Mouse (Mus musculus): ENCODE results near the gene Pigg. TPM values are rescaled to one million over a fixed set of nuclear protein-coding genes. Genes with fewer than 3 reads are reported as not detected.

Gene Pigg
- 11.9 TPM for polyA plus RNA-seq (2014; fragmentation: Illumina TruSeq; extraction: RNeasy Lipid Tissue Mini Kit (QIAGEN cat#74804); ENCODE audit: low read depth, low replicate concordance)

GRCm38 (mm10) chr5:108312224-108313064 lies at the start of gene Pigg:
Pigg (plus strand) TSS chr5:108312609.

GRCm38 (mm10) chr5:108268127-108269062 lies 44.0 kb upstream of the Pigg start, which contains the start of gene Dr1:
Dr1 (plus strand) TSS chr5:108268897.

GRCm38 (mm10) chr5:108367871-108368332 lies 55.5 kb downstream of the Pigg start, which contains the start of gene Gm42517:
Gm42517 (minus strand) TSS chr5:108367922.

DNA sequence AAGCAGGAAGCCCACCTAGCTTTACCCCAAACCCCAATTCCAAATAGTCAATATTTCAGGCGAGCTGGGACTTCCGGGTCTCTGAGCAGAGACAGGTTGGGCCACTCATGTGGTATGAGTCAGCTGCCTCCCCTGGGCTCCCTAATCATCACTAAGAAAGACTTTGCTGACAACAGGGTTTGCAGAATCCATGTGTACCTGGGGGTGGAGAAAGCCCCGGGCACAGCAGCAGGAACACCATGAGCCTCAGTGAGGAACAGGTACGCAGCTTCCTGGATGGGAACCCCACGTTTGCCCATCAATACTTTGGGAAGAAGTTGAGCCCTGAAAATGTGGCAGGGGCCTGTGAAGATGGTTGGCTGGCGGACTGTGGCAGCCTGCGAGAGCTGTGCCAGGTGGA lies 75.8 kb downstream of the Pigg start, which contains the start of gene Pde6b:
Pde6b (plus strand) TSS at position 191 of the 400 bp plus-strand sequence.

Other genes starting within 250 kb of the Pigg start
- gene Mtf2, start 246.9 kb upstream of the Pigg start, polyA plus RNA-seq (2014; fragmentation: Illumina TruSeq; extraction: RNeasy Lipid Tissue Mini Kit (QIAGEN cat#74804); ENCODE audit: low read depth, low replicate concordance) = 15.4 TPM
- 30.8 TPM for gene Tmed5, start 180.0 kb upstream of the Pigg start, polyA plus RNA-seq (2014; fragmentation: Illumina TruSeq; extraction: RNeasy Lipid Tissue Mini Kit (QIAGEN cat#74804); ENCODE audit: low read depth, low replicate concordance)
- 0.45 TPM for gene Ccdc18, start 179.7 kb upstream of the Pigg start, polyA plus RNA-seq (2014; fragmentation: Illumina TruSeq; extraction: RNeasy Lipid Tissue Mini Kit (QIAGEN cat#74804); ENCODE audit: low read depth, low replicate concordance)
- gene Dr1, start 43.7 kb upstream of the Pigg start, polyA plus RNA-seq (2014; fragmentation: Illumina TruSeq; extraction: RNeasy Lipid Tissue Mini Kit (QIAGEN cat#74804); ENCODE audit: low read depth, low replicate concordance) = 23.2 TPM
- 1.7 TPM for gene Gm42517, start 55.3 kb downstream of the Pigg start, polyA plus RNA-seq (2014; fragmentation: Illumina TruSeq; extraction: RNeasy Lipid Tissue Mini Kit (QIAGEN cat#74804); ENCODE audit: low read depth, low replicate concordance)
- gene Pde6b, start 75.8 kb downstream of the Pigg start, polyA plus RNA-seq (2014; fragmentation: Illumina TruSeq; extraction: RNeasy Lipid Tissue Mini Kit (QIAGEN cat#74804); ENCODE audit: low read depth, low replicate concordance) = not detected
- 435 TPM for gene Atp5k, start 121.8 kb downstream of the Pigg start, polyA plus RNA-seq (2014; fragmentation: Illumina TruSeq; extraction: RNeasy Lipid Tissue Mini Kit (QIAGEN cat#74804); ENCODE audit: low read depth, low replicate concordance)
- gene Mfsd7a, start 136.3 kb downstream of the Pigg start, polyA plus RNA-seq (2014; fragmentation: Illumina TruSeq; extraction: RNeasy Lipid Tissue Mini Kit (QIAGEN cat#74804); ENCODE audit: low read depth, low replicate concordance) = 5.0 TPM
- gene Pcgf3, start 148.6 kb downstream of the Pigg start, polyA plus RNA-seq (2014; fragmentation: Illumina TruSeq; extraction: RNeasy Lipid Tissue Mini Kit (QIAGEN cat#74804); ENCODE audit: low read depth, low replicate concordance) = 11.3 TPM
- gene Cplx1, start 237.4 kb downstream of the Pigg start, polyA plus RNA-seq (2014; fragmentation: Illumina TruSeq; extraction: RNeasy Lipid Tissue Mini Kit (QIAGEN cat#74804); ENCODE audit: low read depth, low replicate concordance) = 0.67 TPM